Mouse (Mus musculus) E14TG2a.4 (cell line): ENCODE results near the gene Cavin3.

Experiments
- CTCF ChIP-seq: conservative IDR thresholded peaks from 2 replicates; pipeline ENCODE4 v1.5.1; 2014; ENCODE audit warnings: low read length
- NANOG ChIP-seq: IDR thresholded peaks from 2 replicates; pipeline ENCODE4 v1.6.1; 2014; ENCODE audit warnings: borderline replicate concordance, low read length, mixed read lengths
- POU5F1 ChIP-seq: IDR thresholded peaks from 2 replicates; pipeline ENCODE4 v1.6.1; 2014; ENCODE audit warnings: low read length, borderline replicate concordance

GRCm38 (mm10) chr7:105477433-105477700 is 4.7 kb downstream of the Cavin3 start:
- no peak for TF ChIP-seq CTCF
- TF ChIP-seq POU5F1: no peak
- TF ChIP-seq NANOG: no peak
